In the genomic region with DNA sequence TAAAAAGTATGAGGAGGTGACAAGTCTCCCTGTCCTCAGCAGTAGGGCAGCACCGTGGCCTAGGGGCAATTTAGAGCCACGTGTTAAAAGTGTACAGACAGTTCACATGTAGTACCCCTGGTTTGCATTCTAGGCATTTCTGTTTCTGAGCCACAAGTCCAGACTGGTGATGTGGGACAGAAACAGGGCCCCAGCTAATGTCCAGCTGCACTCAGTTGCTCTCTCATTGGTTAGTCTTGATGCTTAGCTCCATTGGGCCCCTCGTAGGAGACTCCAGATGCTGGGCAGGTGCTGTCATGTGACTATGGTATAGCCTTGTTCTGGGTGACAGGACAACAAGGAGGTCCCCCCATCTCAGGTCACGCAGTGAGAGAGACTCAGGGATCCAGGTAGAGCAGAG, we compare ENCODE assay signal across 13 mouse cellular contexts. TPM values are rescaled to one million over a fixed set of nuclear protein-coding genes. Genes with fewer than 3 reads are reported as not detected.
A peak's percentile ranks its signal among the peaks of the same experiment; 100 is the strongest.
DNase-seq lines count a peak whose midpoint lies in the region; ATAC-seq and TF ChIP-seq lines count a peak whose summit lies in the region.
"Had no signal": no experiment of that assay in that cellular context is flagged by ENCODE, and none has a peak within 500 bp of the region (broad histone marks: within the 10 kb centered on the region; RNA-seq: fewer than 3 reads in every experiment).

No protein-coding gene starts in this region.

- H3K4me3 ChIP-seq in kidney, embryonic 15.5 days (replicated peaks): no peak overlapping the region
- H3K4me3 ChIP-seq in kidney, adult 2 months (ENCODE audit: insufficient read depth, low read depth, low read length): no peak overlapping the region
- peak overlapping the region; percentile 79 for H3K4me3 ChIP-seq in hindbrain, embryonic 10.5 days
- peak overlapping the region; percentile 85; the same call in 1 of the 2 replicates for H3K4me3 ChIP-seq in limb, embryonic 14.5 days (replicated peaks; ENCODE audit: low read length)
- H3K4me3 ChIP-seq in neural tube, embryonic 14.5 days (ENCODE audit: low read depth, low read length): no peak overlapping the region
- no peak overlapping the region for H3K4me3 ChIP-seq in kidney, embryonic 16.5 days (ENCODE audit: low read length)

- H3K4me1 ChIP-seq in kidney, embryonic 15.5 days: peaks cover 68% of the 10 kb centered on the region
- H3K4me1 ChIP-seq in kidney, adult 2 months (ENCODE audit: control insufficient read depth, insufficient read depth, low read length): no peaks in the 10 kb centered on the region
- peaks cover 95% of the 10 kb centered on the region for H3K4me1 ChIP-seq in hindbrain, embryonic 10.5 days (replicated peaks)
- peaks cover 68% of the 10 kb centered on the region for H3K4me1 ChIP-seq in limb, embryonic 14.5 days (ENCODE audit: control insufficient read depth, insufficient read depth, low read length)
- peaks cover 66% of the 10 kb centered on the region for H3K4me1 ChIP-seq in neural tube, embryonic 14.5 days (ENCODE audit: control insufficient read depth, insufficient read depth, low read length)
- peaks cover 60% of the 10 kb centered on the region for H3K4me1 ChIP-seq in kidney, embryonic 16.5 days (ENCODE audit: insufficient read depth, low read length)

- H3K9ac ChIP-seq in kidney, embryonic 15.5 days: no peak overlapping the region
- no peak overlapping the region for H3K9ac ChIP-seq in limb, embryonic 14.5 days (ENCODE audit: low read depth, low read length, severe bottlenecking)
- H3K9ac ChIP-seq in neural tube, embryonic 14.5 days (replicated peaks; ENCODE audit: low read depth, low read length): no peak overlapping the region
- H3K9ac ChIP-seq in kidney, embryonic 16.5 days (replicated peaks; ENCODE audit: low read length): no peak overlapping the region
- H3K9ac ChIP-seq: liver, embryonic 14.5 days had no signal

- H3K27me3 ChIP-seq in kidney, embryonic 15.5 days: no peaks in the 10 kb centered on the region
- H3K27me3 ChIP-seq in kidney, adult 2 months (replicated peaks; ENCODE audit: control insufficient read depth, insufficient read depth, low read length): no peaks in the 10 kb centered on the region
- H3K27me3 ChIP-seq in hindbrain, embryonic 10.5 days (ENCODE audit: insufficient read depth, poor library complexity, severe bottlenecking): no peaks in the 10 kb centered on the region; the same call in 1 of the 2 replicates
- H3K27me3 ChIP-seq in limb, embryonic 14.5 days (ENCODE audit: control insufficient read depth, insufficient read depth, low read length): no peaks in the 10 kb centered on the region
- H3K27me3 ChIP-seq in neural tube, embryonic 14.5 days (ENCODE audit: control insufficient read depth, insufficient read depth, low read length): no peaks in the 10 kb centered on the region
- no peaks in the 10 kb centered on the region for H3K27me3 ChIP-seq in kidney, embryonic 16.5 days (ENCODE audit: insufficient read depth, low read length)

- no peak for TF ChIP-seq POLR2A in kidney, adult 2 months (IDR thresholded peaks at IDR 0.05; ENCODE audit: low read depth, low read length)
- no peak for TF ChIP-seq POLR2A in limb, embryonic 14.5 days (IDR thresholded peaks at IDR 0.05; ENCODE audit: borderline replicate concordance, extremely low read depth, insufficient read depth, insufficient read length)

- no peaks in the 10 kb centered on the region for H3K9me3 ChIP-seq in kidney, embryonic 15.5 days (replicated peaks)
- H3K9me3 ChIP-seq in hindbrain, embryonic 10.5 days: 0 out of 2 replicates have a peak, but pooled peaks cover 6% of the 10 kb centered on the region
- H3K9me3 ChIP-seq in limb, embryonic 14.5 days (ENCODE audit: control insufficient read depth, low read length): no peaks in the 10 kb centered on the region
- no peaks in the 10 kb centered on the region for H3K9me3 ChIP-seq in neural tube, embryonic 14.5 days (ENCODE audit: control insufficient read depth, low read length)
- H3K9me3 ChIP-seq in kidney, embryonic 16.5 days (ENCODE audit: low read length): no peaks in the 10 kb centered on the region

- no peak for TF ChIP-seq CTCF in kidney, adult 2 months (conservative IDR thresholded peaks at IDR 0.05; ENCODE audit: insufficient read depth, insufficient read length, low read depth, low read length)

- 0 out of 2 replicates have a peak overlapping the region, but pooled peaks have one; percentile 9 for H3K4me2 ChIP-seq in kidney, embryonic 15.5 days
- H3K4me2 ChIP-seq in limb, embryonic 14.5 days (replicated peaks; ENCODE audit: low read depth, low read length, severe bottlenecking): peak overlapping the region; percentile 82
- H3K4me2 ChIP-seq in neural tube, embryonic 14.5 days (ENCODE audit: low read depth, low read length): peak overlapping the region; percentile 3; the same call in 1 of the 2 replicates
- H3K4me2 ChIP-seq in kidney, embryonic 16.5 days (replicated peaks; ENCODE audit: low read depth, low read length): no peak overlapping the region

- DNase-seq in kidney, adult 2 months: no peak
- no peak for DNase-seq in hindbrain, embryonic 10.5 days (ENCODE audit: low spot score)
- no peak for DNase-seq in limb, embryonic 14.5 days (ENCODE audit: low spot score)
- no peak for DNase-seq in urinary bladder, postnatal 25 days (ENCODE audit: low spot score)
- no peak for DNase-seq in lung, postnatal 25 days (ENCODE audit: low spot score)
- DNase-seq: layer of hippocampus, postnatal 36 days; thymus, postnatal 14 days had no signal

- 43% methylated on average over 4 of the region's 4 CpGs for WGBS in kidney, embryonic 15.5 days
- 58% methylated on average over 4 of the region's 4 CpGs for WGBS in kidney, adult 2 months
- WGBS in hindbrain, embryonic 10.5 days: 48% methylated on average over 4 of the region's 4 CpGs
- WGBS in limb, embryonic 14.5 days: 29% methylated on average over 4 of the region's 4 CpGs
- WGBS in neural tube, embryonic 14.5 days: 32% methylated on average over 4 of the region's 4 CpGs
- WGBS in kidney, embryonic 16.5 days: 45% methylated on average over 4 of the region's 4 CpGs

- H3K27ac ChIP-seq in kidney, embryonic 15.5 days: no peak overlapping the region
- H3K27ac ChIP-seq in kidney, adult 2 months (ENCODE audit: insufficient read depth, low read depth, low read length): no peak overlapping the region
- peak overlapping the region; percentile 85 for H3K27ac ChIP-seq in hindbrain, embryonic 10.5 days
- H3K27ac ChIP-seq in limb, embryonic 14.5 days (replicated peaks; ENCODE audit: low read depth, low read length): no peak overlapping the region
- no peak overlapping the region for H3K27ac ChIP-seq in neural tube, embryonic 14.5 days (ENCODE audit: low read depth, low read length)
- H3K27ac ChIP-seq in kidney, embryonic 16.5 days (ENCODE audit: low read length): no peak overlapping the region
- H3K27ac ChIP-seq: kidney, postnatal 0 days; liver, embryonic 14.5 days; macrophage had no signal

- H3K36me3 ChIP-seq in kidney, embryonic 15.5 days: peaks cover 39% of the 10 kb centered on the region
- no peaks in the 10 kb centered on the region for H3K36me3 ChIP-seq in kidney, adult 2 months (ENCODE audit: control insufficient read depth, insufficient read depth, low read length)
- H3K36me3 ChIP-seq in hindbrain, embryonic 10.5 days: peaks cover 94% of the 10 kb centered on the region
- H3K36me3 ChIP-seq in limb, embryonic 14.5 days (ENCODE audit: control insufficient read depth, insufficient read depth, low read length): peaks cover 58% of the 10 kb centered on the region
- peaks cover 4% of the 10 kb centered on the region; the same call in 1 of the 2 replicates for H3K36me3 ChIP-seq in neural tube, embryonic 14.5 days (ENCODE audit: control insufficient read depth, insufficient read depth, low read length)
- H3K36me3 ChIP-seq in kidney, embryonic 16.5 days (ENCODE audit: insufficient read depth, low read length): peaks cover 18% of the 10 kb centered on the region

- no peak for ATAC-seq in kidney, embryonic 15.5 days (replicated peaks; ENCODE audit: low FRiP score)
- no peak for ATAC-seq in limb, embryonic 14.5 days (ENCODE audit: low FRiP score, low read depth)
- no peak for ATAC-seq in neural tube, embryonic 14.5 days (ENCODE audit: low read depth)
- ATAC-seq in kidney, embryonic 16.5 days (ENCODE audit: low FRiP score, low TSS enrichment): no peak

RNA-seq across cellular contexts. Expression of a gene that starts 9.0 kb away (rescaled TPM):
- polyA plus RNA-seq in kidney, embryonic 15.5 days (2015; fragmentation: Nextera tagmentation; extraction: Ambion mirVana): 5.8 and 7.0 TPM in 2 replicates
- polyA plus RNA-seq in kidney, adult 2 months (2012; rRNA removed): 2.7 and 3.1 TPM in 2 replicates
- 18.0 and 19.8 TPM in 2 replicates for polyA plus RNA-seq in hindbrain, embryonic 10.5 days (2016; fragmentation: Nextera tagmentation; extraction: Ambion mirVana)
- 50.9 and 58.2 TPM in 2 replicates for polyA plus RNA-seq in limb, embryonic 14.5 days (2012; rRNA removed)
- polyA plus RNA-seq in limb, embryonic 14.5 days (2014; fragmentation: Nextera tagmentation; extraction: Ambion mirVana): 22.6 and 22.7 TPM in 2 replicates
- polyA plus RNA-seq in neural tube, embryonic 14.5 days (2014; fragmentation: Nextera tagmentation; extraction: Ambion mirVana): 6.6 and 9.1 TPM in 2 replicates
- polyA plus RNA-seq in kidney, embryonic 16.5 days (2015; fragmentation: Nextera tagmentation; extraction: Ambion mirVana): 4.7 and 5.7 TPM in 2 replicates
- polyA plus RNA-seq: macrophage had no signal

Comparison
In these comparisons a context has a peak if more than half of its experiments do, and no peak if none do; other contexts are left out.
1. H3K4me3 ChIP-seq: peak in hindbrain, embryonic 10.5 days (single experiment) and limb, embryonic 14.5 days (single experiment); none in kidney, embryonic 15.5 days (single experiment), kidney, adult 2 months (single experiment), neural tube, embryonic 14.5 days (single experiment) and kidney, embryonic 16.5 days (single experiment).